7 mouse cellular contexts compared by ENCODE assay signal in the genomic region with DNA sequence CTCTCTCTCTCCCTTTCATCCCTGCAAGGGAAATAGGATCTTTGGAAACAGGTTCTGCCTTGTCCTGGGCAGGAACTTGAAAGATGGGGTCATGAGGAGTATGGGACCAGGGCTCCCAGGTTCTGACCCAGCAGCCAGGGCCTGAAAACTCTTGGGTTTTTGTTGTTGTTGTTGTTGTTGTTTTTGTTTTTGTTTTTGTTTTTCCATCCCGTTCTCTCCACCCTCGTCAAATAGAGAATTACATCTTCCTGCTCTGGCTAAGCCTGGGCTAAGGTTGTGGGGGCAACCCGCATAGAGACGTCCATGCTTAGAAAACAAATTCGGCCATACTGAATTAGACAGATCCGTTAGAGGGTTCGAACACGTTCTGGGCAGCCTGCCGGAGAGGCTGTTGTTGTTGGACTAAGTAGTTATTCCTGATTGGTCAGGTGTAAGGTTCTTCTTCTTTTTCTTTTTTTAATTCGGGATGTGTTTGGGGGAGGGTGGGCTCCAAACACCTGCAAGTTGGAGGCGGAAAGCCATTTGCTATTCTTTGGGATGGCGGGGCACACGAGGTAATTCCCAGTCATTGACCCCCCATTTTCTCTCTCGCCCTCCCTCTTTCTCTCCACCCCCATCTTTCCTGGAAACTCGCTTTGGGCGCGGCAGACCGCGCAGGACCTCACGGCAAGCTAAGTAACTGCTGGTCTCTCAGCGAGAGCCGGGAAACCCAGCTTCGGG. TPM values are rescaled to one million over a fixed set of nuclear protein-coding genes. Genes with fewer than 3 reads are reported as not detected.
DNase-seq lines count a peak whose midpoint lies in the region; ATAC-seq and TF ChIP-seq lines count a peak whose summit lies in the region.

No protein-coding gene starts in this region.

- peaks cover 0 to 27% of the 10 kb centered on the region in 2 experiments; a peak in 2 of 4 replicates for H3K36me3 ChIP-seq in MEL (ENCODE audit: control insufficient read depth in 1 of 2, insufficient read depth in 2 of 2, low read length in 2 of 2)
- H3K36me3 ChIP-seq in hindbrain, embryonic 13.5 days, result no peaks in the 10 kb centered on the region
- H3K36me3 ChIP-seq in lung, postnatal 0 days (ENCODE audit: insufficient read depth, low read length), result no peaks in the 10 kb centered on the region

- no peak for TF ChIP-seq RAD21 in MEL (IDR thresholded peaks at IDR 0.05; ENCODE audit: low read depth, low read length)

- peak overlapping the region; percentile 77 for H3K9ac ChIP-seq in MEL (ENCODE audit: control insufficient read depth, low read depth, low read length, poor library complexity, severe bottlenecking)
- H3K9ac ChIP-seq in hindbrain, embryonic 13.5 days, result peak overlapping the region; percentile 65; the same call in 1 of the 2 replicates
- no peak overlapping the region; the same call in 1 of the 2 replicates for H3K9ac ChIP-seq in lung, postnatal 0 days (replicated peaks; ENCODE audit: low read depth)

- TF ChIP-seq EP300 in MEL (IDR thresholded peaks at IDR 0.05; ENCODE audit: low read depth in 1 of 2, low read length in 2 of 2), result no peak; a peak in 1 of 4 replicates
- no peak for TF ChIP-seq EP300 in lung, postnatal 0 days (IDR thresholded peaks at IDR 0.05)

- 1% methylated on average over 23 of the region's 23 CpGs for WGBS in hindbrain, embryonic 13.5 days
- whole genome bisulfite sequencing in lung, postnatal 0 days, result 4% methylated on average over 23 of the region's 23 CpGs

- peaks cover 69% of the 10 kb centered on the region for H3K79me2 ChIP-seq in MEL (ENCODE audit: control insufficient read depth, insufficient read depth, low read length, poor library complexity)

- no peaks in the 10 kb centered on the region for H3K9me3 ChIP-seq in MEL (replicated peaks; ENCODE audit: insufficient read depth, low read length)
- no peaks in the 10 kb centered on the region for H3K9me3 ChIP-seq in hindbrain, embryonic 13.5 days
- no peaks in the 10 kb centered on the region for H3K9me3 ChIP-seq in lung, postnatal 0 days (ENCODE audit: low read length)

- DNase-seq in MEL (ENCODE audit: low read depth, low spot score), result peak; percentile 77
- no peak for DNase-seq in lung, postnatal 0 days (ENCODE audit: low spot score)
- DNase-seq in thymus, postnatal 4 days, result no peak
- no peak for DNase-seq in gastrocnemius, adult 18-20 months (ENCODE audit: low spot score)
- no peak for DNase-seq in B cell, adult 2 months

- TF ChIP-seq CTCF in MEL (IDR thresholded peaks at IDR 0.05 in 2 of 3, conservative IDR thresholded peaks at IDR 0.05 in 1 of 3; ENCODE audit: control insufficient read depth in 1 of 3, insufficient read depth in 1 of 3, low read depth in 2 of 3, low read length in 3 of 3, poor library complexity in 1 of 3, severe bottlenecking in 1 of 3), result no peak
- no peak for TF ChIP-seq CTCF in cortical plate, adult 2 months (IDR thresholded peaks at IDR 0.05; ENCODE audit: extremely low read depth, insufficient read depth, low read length)
- TF ChIP-seq CTCF in lung, postnatal 0 days (IDR thresholded peaks at IDR 0.05), result no peak

- H3K4me1 ChIP-seq in MEL (ENCODE audit: control insufficient read depth in 1 of 2, insufficient read depth in 2 of 2, low read length in 2 of 2), result peaks cover 10 to 27% of the 10 kb centered on the region in 2 experiments
- H3K4me1 ChIP-seq in cortical plate, adult 2 months (ENCODE audit: control insufficient read depth, insufficient read depth, low read length), result no peaks in the 10 kb centered on the region; the same call in 1 of the 2 replicates
- H3K4me1 ChIP-seq in hindbrain, embryonic 13.5 days (replicated peaks), result peaks cover 29% of the 10 kb centered on the region
- H3K4me1 ChIP-seq in lung, postnatal 0 days (ENCODE audit: insufficient read depth, low read depth, low read length), result peaks cover 6% of the 10 kb centered on the region; the same call in 1 of the 2 replicates

- H3K4me2 ChIP-seq in hindbrain, embryonic 13.5 days, result peak overlapping the region; percentile 33
- H3K4me2 ChIP-seq in lung, postnatal 0 days (replicated peaks; ENCODE audit: low read depth, low read length), result peak overlapping the region; percentile 77

- H3K27me3 ChIP-seq in MEL (ENCODE audit: control insufficient read depth in 1 of 2, insufficient read depth in 2 of 2, low read length in 2 of 2), result no peaks in the 10 kb centered on the region
- H3K27me3 ChIP-seq in hindbrain, embryonic 13.5 days, result peaks cover 99% of the 10 kb centered on the region
- peaks cover 33% of the 10 kb centered on the region for H3K27me3 ChIP-seq in lung, postnatal 0 days (replicated peaks; ENCODE audit: insufficient read depth, low read length)

- H3K27ac ChIP-seq in MEL (ENCODE audit: control insufficient read depth, low read depth, low read length), result peak overlapping the region; percentile 80
- peak overlapping the region; percentile 37; the same call in 1 of the 2 replicates for H3K27ac ChIP-seq in cortical plate, adult 2 months (ENCODE audit: insufficient read depth, low read length)
- H3K27ac ChIP-seq in hindbrain, embryonic 13.5 days, result peak overlapping the region; percentile 81
- H3K27ac ChIP-seq in lung, postnatal 0 days (ENCODE audit: low read length), result peak overlapping the region; percentile 89

- peak overlapping the region; percentile 73 to 97 for H3K4me3 ChIP-seq in MEL (ENCODE audit: control insufficient read depth in 1 of 2, insufficient read depth in 1 of 2, low read depth in 2 of 2, low read length in 2 of 2)
- H3K4me3 ChIP-seq in cortical plate, adult 2 months (ENCODE audit: insufficient read depth, low read length), result 0 out of 2 replicates have a peak overlapping the region, but pooled peaks have one; percentile 4
- peak overlapping the region; percentile 33 for H3K4me3 ChIP-seq in hindbrain, embryonic 13.5 days
- H3K4me3 ChIP-seq in lung, postnatal 0 days (ENCODE audit: low read depth, low read length), result peak overlapping the region; percentile 58

- peak; percentile 26 to 52; a peak in 2 of 4 replicates for TF ChIP-seq POLR2A in MEL (IDR thresholded peaks at IDR 0.05; ENCODE audit: control insufficient read depth in 1 of 2, insufficient read depth in 1 of 2, low read depth in 1 of 2, low read length in 2 of 2, poor library complexity in 1 of 2)
- TF ChIP-seq POLR2A in cortical plate, adult 2 months (IDR thresholded peaks at IDR 0.05; ENCODE audit: extremely low read depth, insufficient read depth, low read length), result no peak

- ATAC-seq in hindbrain, embryonic 13.5 days (ENCODE audit: low FRiP score), result no peak
- no peak for ATAC-seq in lung, postnatal 0 days

TF ChIP-seq in MEL, 35 proteins besides CTCF, POLR2A, EP300 and RAD21 (continues in another document):
- TF ChIP-seq POLR2AphosphoS5 (IDR thresholded peaks at IDR 0.05; ENCODE audit: borderline replicate concordance, low read depth, low read length), result no peak
- TF ChIP-seq ETS1 (IDR thresholded peaks at IDR 0.05; ENCODE audit: low read depth, low read length), result 0 out of 2 replicates have a peak, but pooled peaks have one; percentile 21
- peak; percentile 32 for TF ChIP-seq SIN3A (IDR thresholded peaks at IDR 0.05; ENCODE audit: low read length)
- TF ChIP-seq GATA1 (IDR thresholded peaks at IDR 0.05; ENCODE audit: low read depth, low read length), result no peak
- TF ChIP-seq ZNF384 (IDR thresholded peaks at IDR 0.05; ENCODE audit: low read depth, low read length), result peak; percentile 50; the same call in 1 of the 2 replicates
- TF ChIP-seq MAFK (IDR thresholded peaks at IDR 0.05; ENCODE audit: borderline replicate concordance, low read depth, low read length), result no peak
- no peak for TF ChIP-seq CHD1 (IDR thresholded peaks at IDR 0.05; ENCODE audit: low read depth, low read length)
- peak; percentile 47; the same call in 1 of the 2 replicates for TF ChIP-seq MAZ (IDR thresholded peaks at IDR 0.05; ENCODE audit: low read depth, low read length)
- no peak for TF ChIP-seq TAL1 (IDR thresholded peaks at IDR 0.05; ENCODE audit: low read length)
- peak; percentile 83 for TF ChIP-seq MAX (IDR thresholded peaks at IDR 0.05; ENCODE audit: low read length)
- TF ChIP-seq USF1 (IDR thresholded peaks at IDR 0.05; ENCODE audit: low read depth, low read length), result no peak
- peak; percentile 37; the same call in 1 of the 2 replicates for TF ChIP-seq E2F4 (IDR thresholded peaks at IDR 0.05; ENCODE audit: borderline replicate concordance, low read depth, low read length)
- TF ChIP-seq ZC3H11A (IDR thresholded peaks at IDR 0.05; ENCODE audit: low read depth, low read length), result no peak
- TF ChIP-seq UBTF (IDR thresholded peaks at IDR 0.05; ENCODE audit: borderline replicate concordance, insufficient read depth, low read depth, low read length), result no peak
- peak; percentile 80 for TF ChIP-seq MXI1 (IDR thresholded peaks at IDR 0.05; ENCODE audit: low read depth, low read length)
- TF ChIP-seq HCFC1 (IDR thresholded peaks at IDR 0.05; ENCODE audit: low read depth, low read length), result peak; percentile 34; the same call in 1 of the 2 replicates

RNA-seq across cellular contexts. Expression of a gene that starts 2.8 kb away (rescaled TPM):
- total RNA-seq in MEL (2012; rRNA removed), result 21.2 and 34.9 TPM in 2 replicates
- 10 to 100 TPM in 1 of 2 experiments, not detected in 1; 48.9 TPM for polyA plus RNA-seq in MEL (2012; ENCODE audit: insufficient read depth in 1 of 2, insufficient read length in 2 of 2, low read depth in 1 of 2, low replicate concordance in 2 of 2, missing spikeins in 1 of 2)
- 1.5 and 1.6 TPM in 2 replicates for polyA plus RNA-seq in cortical plate, adult 2 months (2012; rRNA removed)
- polyA plus RNA-seq in hindbrain, embryonic 13.5 days (2015; fragmentation: Nextera tagmentation; extraction: Ambion mirVana), result 3.8 and 6.7 TPM in 2 replicates
- polyA plus RNA-seq in lung, postnatal 0 days (2015; fragmentation: Nextera tagmentation; extraction: Ambion mirVana), result 1.9 and 2.5 TPM in 2 replicates
- 1 to 10 TPM in 1 of 2 experiments, under 1 TPM in 1; 0.93 to 1.0 TPM for total RNA-seq in gastrocnemius, adult 18-20 months (2021)

RNA-seq across cellular contexts. Expression of a gene that starts 29.5 kb away (rescaled TPM):
- not detected in 2 replicates for total RNA-seq in MEL (2012; rRNA removed)
- under 1 TPM in 1 of 2 experiments, not detected in 1; 0.14 TPM for polyA plus RNA-seq in MEL (2012; ENCODE audit: insufficient read depth in 1 of 2, insufficient read length in 2 of 2, low read depth in 1 of 2, low replicate concordance in 2 of 2, missing spikeins in 1 of 2)
- 1.1 and 1.2 TPM in 2 replicates for polyA plus RNA-seq in cortical plate, adult 2 months (2012; rRNA removed)
- 5.5 and 10.3 TPM in 2 replicates for polyA plus RNA-seq in hindbrain, embryonic 13.5 days (2015; fragmentation: Nextera tagmentation; extraction: Ambion mirVana)
- 99.9 and 117 TPM in 2 replicates for polyA plus RNA-seq in lung, postnatal 0 days (2015; fragmentation: Nextera tagmentation; extraction: Ambion mirVana)
- not detected for total RNA-seq in gastrocnemius, adult 18-20 months (2021)

RNA-seq across cellular contexts. Expression of a gene that starts 59.1 kb away (rescaled TPM):
- 5.0 and 5.9 TPM in 2 replicates for total RNA-seq in MEL (2012; rRNA removed)
- polyA plus RNA-seq in MEL (2012; ENCODE audit: insufficient read depth in 1 of 2, insufficient read length in 2 of 2, low read depth in 1 of 2, low replicate concordance in 2 of 2, missing spikeins in 1 of 2), result 1 to 10 TPM in 1 of 2 experiments, not detected in 1; 9.1 TPM
- polyA plus RNA-seq in cortical plate, adult 2 months (2012; rRNA removed), result 0.36 and 0.58 TPM in 2 replicates
- 3.1 and 3.5 TPM in 2 replicates for polyA plus RNA-seq in hindbrain, embryonic 13.5 days (2015; fragmentation: Nextera tagmentation; extraction: Ambion mirVana)
- polyA plus RNA-seq in lung, postnatal 0 days (2015; fragmentation: Nextera tagmentation; extraction: Ambion mirVana), result 0.61 and 1.0 TPM in 2 replicates
- not detected for total RNA-seq in gastrocnemius, adult 18-20 months (2021)

Comparison
In these comparisons a context has a peak if more than half of its experiments do, and no peak if none do; other contexts are left out.
1. H3K27ac ChIP-seq: peak in every context shown above with its lines; median percentile 89 in lung, postnatal 0 days; 81 in hindbrain, embryonic 13.5 days; 80 in MEL; 37 in cortical plate, adult 2 months.
2. H3K4me3 ChIP-seq: peak in every context shown above with its lines; median percentile 85 in MEL; 58 in lung, postnatal 0 days; 33 in hindbrain, embryonic 13.5 days; 4 in cortical plate, adult 2 months.